Mouse (Mus musculus): ENCODE data around the gene Cir1.

Cir1 gene

GRCm38 (mm10) chr2:73301979-73302378, 10.5 kb downstream of the Cir1 start:
- no peak for DNase-seq

- no peak for DNase-seq
These were observed 13.7 kb downstream of the Cir1 start for GRCm38 (mm10) chr2:73298841-73299240.

- DNase-seq, result no peak
These were observed 14.3 kb downstream of the Cir1 start for GRCm38 (mm10) chr2:73298154-73298553.

GRCm38 (mm10) chr2:73295023-73295422, 17.5 kb downstream of the Cir1 start:
- no peak for DNase-seq

GRCm38 (mm10) chr2:73291130-73291529, 21.4 kb downstream of the Cir1 start:
- no peak for DNase-seq

GRCm38 (mm10) chr2:73285630-73286029, 26.9 kb downstream of the Cir1 start:
- peak in 1 of 2 experiments; percentile 25 for DNase-seq

- DNase-seq, result no peak
These were observed 30.8 kb downstream of the Cir1 start for GRCm38 (mm10) chr2:73281707-73282106.

GRCm38 (mm10) chr2:73281048-73281661, 31.3 kb downstream of the Cir1 start:
- no peak for DNase-seq

GRCm38 (mm10) chr2:73280356-73281047, 32.0 kb downstream of the Cir1 start:
- peak in 1 of 2 experiments; percentile 14 for DNase-seq

- DNase-seq, result peak in 1 of 2 experiments; percentile 13
These were observed 33.0 kb downstream of the Cir1 start for GRCm38 (mm10) chr2:73279271-73280038.

GRCm38 (mm10) chr2:73278869-73279268, 33.6 kb downstream of the Cir1 start:
- no peak for DNase-seq

GRCm38 (mm10) chr2:73278131-73278854, 34.2 kb downstream of the Cir1 start:
- peak; percentile 83 to 94 for DNase-seq

GRCm38 (mm10) chr2:73277709-73278075, 34.8 kb downstream of the Cir1 start:
- peak in 1 of 2 experiments; percentile 25 for DNase-seq

GRCm38 (mm10) chr2:73277021-73277708, 35.3 kb downstream of the Cir1 start:
- peak in 1 of 2 experiments; percentile 20 for DNase-seq

- DNase-seq, result no peak
These were observed 36.3 kb downstream of the Cir1 start for GRCm38 (mm10) chr2:73276141-73276571.

GRCm38 (mm10) chr2:73275261-73276040, 37.0 kb downstream of the Cir1 start:
- DNase-seq, result no peak

- peak in 1 of 2 experiments; percentile 59 for DNase-seq
These were observed 38.2 kb downstream of the Cir1 start for GRCm38 (mm10) chr2:73274119-73274920.

- peak in 1 of 2 experiments; percentile 39 for DNase-seq
These were observed 39.0 kb downstream of the Cir1 start for GRCm38 (mm10) chr2:73273249-73274118.
